Mouse (Mus musculus) left cerebral cortex, postnatal 25 days (tissue): ENCODE results near the gene Gdf15. TPM values are rescaled to one million over a fixed set of nuclear protein-coding genes. Genes with fewer than 3 reads are reported as not detected.
A peak's percentile ranks its signal among the peaks of the same experiment; 100 is the strongest.

ENCODE experiments used
- DNase-seq, 2 experiments: peaks; one replicate each; pipeline ENCODE4 v3.0.0; 2022; ENCODE audit warnings: low spot score in 2 of 2, mixed read lengths in 1 of 2
- intact Hi-C: fragments of 180-260 bp; cut with DNase I; formaldehyde crosslinking; loops from one replicate; pipeline ENCODE4 v1.15.1; 2025
- total RNA-seq, 2 experiments: library from RNA; stranded (reverse); gene quantifications; 2 replicates each; pipeline ENCODE4 v1.2.3; 2021

The Gdf15 gene
- total RNA-seq, 2 experiments from 2014 or later: not detected

GRCm38 (mm10) chr8:70634066-70634465, 1.8 kb upstream of the Gdf15 start:
- no peak for DNase-seq
- intact Hi-C loops: loop anchor here (5.0 kb wide), 1 partner anchor 68 kb away; the partner anchor contains the start of gene Iqcn

DNA sequence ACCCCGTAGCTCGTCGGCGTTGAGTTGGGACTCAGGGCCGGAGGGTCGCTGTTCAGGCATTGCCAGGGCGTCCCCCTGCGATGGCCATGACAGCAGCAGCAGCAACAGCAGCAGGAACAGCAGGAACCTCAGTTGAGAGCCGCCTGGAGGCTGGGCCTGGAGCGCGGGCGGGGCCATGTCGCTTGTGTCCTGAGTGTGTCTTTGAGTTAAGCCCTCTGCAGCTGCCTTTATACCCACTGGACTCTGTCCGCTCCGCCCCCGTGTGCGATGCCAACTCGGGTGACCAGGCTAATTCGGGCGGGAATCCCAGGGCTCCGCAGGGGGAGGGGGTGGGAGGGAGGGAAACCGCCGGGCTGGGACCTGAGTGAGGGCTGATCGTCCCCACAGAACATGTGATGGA, 820 bp downstream of the Gdf15 start:
- intact Hi-C loops: loop anchor here (5.0 kb wide), 1 partner anchor 71 kb away; the partner anchor contains the start of gene Iqcn
- no peak for DNase-seq

DNA sequence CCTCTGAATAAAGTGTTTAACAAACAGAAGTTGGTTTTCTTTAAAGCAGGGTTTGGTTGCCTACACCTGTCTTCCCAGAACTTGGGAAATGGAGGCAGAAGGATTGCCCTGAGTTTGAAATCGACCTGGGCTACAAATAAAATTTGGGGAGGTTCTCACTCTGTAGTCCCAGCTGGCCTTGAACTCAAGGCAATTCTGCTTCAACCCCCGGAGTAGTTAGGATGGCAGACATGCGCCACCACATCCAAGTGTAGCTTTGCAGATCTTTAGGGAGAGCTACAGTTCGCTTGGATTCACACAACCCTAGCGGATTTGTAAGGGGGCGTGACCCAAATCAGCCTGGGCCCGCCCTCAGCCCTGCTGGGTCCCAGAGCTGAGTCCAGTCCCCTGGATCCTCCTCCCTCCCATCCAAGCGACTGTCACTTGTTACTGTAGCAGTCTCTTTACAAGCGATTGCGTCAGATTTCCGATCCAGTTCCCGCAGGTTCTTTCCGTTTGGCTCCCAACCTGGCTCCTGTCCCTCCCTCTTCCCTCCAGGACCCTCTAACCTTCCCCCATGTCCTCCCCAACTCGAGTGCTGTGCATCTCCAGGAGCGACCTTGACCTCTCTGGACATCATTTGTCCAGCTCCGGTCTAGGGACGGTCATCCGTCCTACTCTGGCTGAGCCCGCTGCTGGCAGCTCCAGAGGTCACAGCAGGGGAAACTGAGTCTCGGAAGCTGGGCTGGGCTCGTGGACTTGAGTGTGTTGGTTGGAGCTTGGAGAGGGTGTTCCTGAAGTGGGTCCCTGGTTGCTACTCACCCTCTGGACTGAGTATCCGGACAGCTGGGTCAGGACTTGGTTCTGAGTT, 1.5 kb downstream of the Gdf15 start:
- intact Hi-C loops: loop anchor here (5.0 kb wide), 1 partner anchor 72 kb away; the partner anchor contains the start of gene Iqcn
- no peak for DNase-seq

- intact Hi-C loops: loop anchor here (5.0 kb wide), 1 partner anchor 72 kb away; the partner anchor contains the start of gene Iqcn
- DNase-seq: peak; percentile 93 to 94
Measured at GRCm38 (mm10) chr8:70629574-70630531, 2.4 kb downstream of the Gdf15 start.

- intact Hi-C loops: no loop called here
- no peak for DNase-seq
Measured at GRCm38 (mm10) chr8:70628986-70629490, 3.2 kb downstream of the Gdf15 start.

DNA sequence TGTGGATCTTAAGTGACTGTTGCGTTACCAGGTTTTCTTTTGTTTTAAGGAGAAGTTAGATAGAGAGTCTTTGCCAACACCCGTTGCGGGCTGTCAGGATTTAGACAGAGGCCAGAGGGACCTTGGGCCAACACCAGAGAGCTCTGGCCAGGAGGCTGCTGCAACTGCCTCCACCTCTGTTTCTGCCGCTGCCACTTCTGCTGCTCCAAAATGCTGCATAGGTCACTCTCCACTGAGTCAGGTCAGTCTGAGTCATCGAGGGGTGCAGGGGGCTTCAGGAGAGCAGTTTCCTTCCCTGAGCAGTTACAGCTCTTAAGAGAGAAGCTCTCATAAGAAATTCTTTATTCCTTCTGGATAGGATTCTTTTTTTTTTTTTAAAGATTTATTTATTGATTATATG, 5.2 kb downstream of the Gdf15 start:
- intact Hi-C loops: no loop called here
- DNase-seq: no peak

- intact Hi-C loops: no loop called here
- no peak for DNase-seq
Measured at GRCm38 (mm10) chr8:70625104-70625503, 7.2 kb downstream of the Gdf15 start.

DNA sequence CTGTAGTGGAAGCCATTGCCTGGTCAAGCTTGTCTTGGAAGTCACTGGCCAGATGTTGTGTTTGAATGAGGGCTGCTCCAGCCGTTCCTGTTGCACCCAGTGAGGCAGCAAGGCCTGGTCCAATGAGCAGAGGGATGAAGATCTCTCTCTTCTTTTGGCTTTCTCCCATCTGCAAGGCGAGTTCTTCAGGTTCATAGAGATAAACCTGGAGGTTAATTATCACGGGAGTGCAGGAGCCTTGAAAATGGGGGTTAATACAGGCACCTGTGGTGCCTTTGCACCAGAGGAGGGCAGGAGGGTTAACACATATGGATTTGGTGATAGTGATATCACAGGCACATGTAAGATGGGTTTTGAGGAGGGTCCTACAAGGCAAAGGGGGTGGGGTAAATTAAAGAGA, 10.0 kb downstream of the Gdf15 start:
- DNase-seq: no peak
- intact Hi-C loops: no loop called here

DNA sequence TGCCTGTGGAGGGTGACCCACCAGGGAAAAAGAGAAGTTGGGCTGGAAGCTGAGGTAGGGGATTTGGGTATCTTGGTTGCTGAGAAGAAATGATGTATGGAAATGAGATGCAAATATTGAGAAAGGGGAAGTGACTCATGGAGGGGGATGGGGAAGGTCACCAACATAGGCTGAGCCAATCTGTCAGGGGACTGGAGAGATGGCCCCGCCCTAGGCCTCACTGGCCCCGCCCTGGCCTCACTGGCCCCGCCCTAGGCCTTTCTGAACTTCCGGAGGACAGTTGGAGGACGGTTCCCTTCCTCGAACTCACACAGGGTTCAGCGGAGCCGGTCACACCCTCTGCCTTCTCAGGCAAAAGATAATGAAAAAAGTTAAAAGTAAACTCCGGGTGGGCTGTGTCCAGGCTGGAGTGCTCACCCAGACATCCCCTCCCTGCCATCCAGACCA, 13.3 kb downstream of the Gdf15 start:
- DNase-seq: peak in 1 of 2 experiments; percentile 40
- intact Hi-C loops: loop anchor here (10.0 kb wide), 1 partner anchor 46 kb away; the partner anchor contains the start of gene Pgpep1

GRCm38 (mm10) chr8:70617985-70618384, 14.3 kb downstream of the Gdf15 start:
- intact Hi-C loops: loop anchor here (10.0 kb wide), 1 partner anchor 47 kb away; the partner anchor contains the start of gene Pgpep1
- no peak for DNase-seq

GRCm38 (mm10) chr8:70616645-70617044, 15.6 kb downstream of the Gdf15 start:
- intact Hi-C loops: loop anchor here (10.0 kb wide), 1 partner anchor 48 kb away; the partner anchor contains the start of gene Pgpep1
- DNase-seq: no peak

GRCm38 (mm10) chr8:70615894-70616293, 16.4 kb downstream of the Gdf15 start, which contains the start of gene Lrrc25:
Gene Lrrc25, plus strand, starts transcription at chr8:70616155.
- intact Hi-C loops: loop anchor here (10.0 kb wide), 1 partner anchor 49 kb away; the partner anchor contains the start of gene Pgpep1
- DNase-seq: no peak

GRCm38 (mm10) chr8:70615281-70615680, 17.0 kb downstream of the Gdf15 start:
- intact Hi-C loops: loop anchor here (10.0 kb wide), 1 partner anchor 50 kb away; the partner anchor contains the start of gene Pgpep1
- DNase-seq: no peak

GRCm38 (mm10) chr8:70614469-70614868, 17.8 kb downstream of the Gdf15 start:
- intact Hi-C loops: loop anchor here (5.0 to 10.0 kb wide), 2 partner anchors 50 to 138 kb away; partner anchors contain the start of genes Pgpep1 and Rab3a
- no peak for DNase-seq

DNA sequence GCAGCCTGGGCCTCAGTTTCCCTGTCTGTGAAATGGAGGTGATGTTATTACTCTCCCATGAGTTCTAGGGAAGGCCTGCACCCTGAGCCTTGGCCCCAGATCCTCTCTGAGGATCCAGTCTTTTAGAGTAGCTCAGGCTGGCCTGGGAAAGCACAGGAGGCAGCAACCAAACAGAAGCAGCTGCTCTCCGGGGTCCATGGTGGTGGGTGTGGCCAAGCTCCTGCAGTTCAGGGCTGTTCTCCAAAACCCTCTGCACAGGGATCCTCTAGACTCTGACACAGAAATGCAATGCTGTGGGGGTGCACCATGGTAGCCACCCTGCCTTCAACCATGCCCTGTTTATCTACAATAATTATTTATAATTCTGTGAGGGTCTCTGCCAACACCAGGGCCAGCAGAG, 18.5 kb downstream of the Gdf15 start:
- DNase-seq: no peak
- intact Hi-C loops: loop anchor here (5.0 to 10.0 kb wide), 2 partner anchors 51 to 139 kb away; partner anchors contain the start of genes Pgpep1 and Rab3a

GRCm38 (mm10) chr8:70611849-70612248, 20.4 kb downstream of the Gdf15 start:
- intact Hi-C loops: loop anchor here (1.0 to 10.0 kb wide), 3 partner anchors 14 to 140 kb away; partner anchors contain the start of genes Pgpep1 and Rab3a
- peak; percentile 87 to 89 for DNase-seq

GRCm38 (mm10) chr8:70610796-70611771, 21.2 kb downstream of the Gdf15 start:
- peak; percentile 66 to 72 for DNase-seq
- intact Hi-C loops: loop anchor here (1.0 to 10.0 kb wide), 3 partner anchors 54 to 141 kb away; partner anchors contain the start of genes Pgpep1 and Rab3a
